Mouse (Mus musculus) stomach, adult 2 months (tissue): ENCODE results near the gene Rer1. TPM values are rescaled to one million over a fixed set of nuclear protein-coding genes. Genes with fewer than 3 reads are reported as not detected.

Experiments used
- polyA plus RNA-seq: library from polyadenylated mRNA; depleted of rRNA; stranded (reverse); fragments of >200 nt; gene quantifications from 2 replicates; pipeline ENCODE4 v1.2.3, GENCODE M21; 2012; rRNA removed

The Rer1 gene
- 31.5 and 41.9 TPM in 2 replicates for polyA plus RNA-seq

DNA sequence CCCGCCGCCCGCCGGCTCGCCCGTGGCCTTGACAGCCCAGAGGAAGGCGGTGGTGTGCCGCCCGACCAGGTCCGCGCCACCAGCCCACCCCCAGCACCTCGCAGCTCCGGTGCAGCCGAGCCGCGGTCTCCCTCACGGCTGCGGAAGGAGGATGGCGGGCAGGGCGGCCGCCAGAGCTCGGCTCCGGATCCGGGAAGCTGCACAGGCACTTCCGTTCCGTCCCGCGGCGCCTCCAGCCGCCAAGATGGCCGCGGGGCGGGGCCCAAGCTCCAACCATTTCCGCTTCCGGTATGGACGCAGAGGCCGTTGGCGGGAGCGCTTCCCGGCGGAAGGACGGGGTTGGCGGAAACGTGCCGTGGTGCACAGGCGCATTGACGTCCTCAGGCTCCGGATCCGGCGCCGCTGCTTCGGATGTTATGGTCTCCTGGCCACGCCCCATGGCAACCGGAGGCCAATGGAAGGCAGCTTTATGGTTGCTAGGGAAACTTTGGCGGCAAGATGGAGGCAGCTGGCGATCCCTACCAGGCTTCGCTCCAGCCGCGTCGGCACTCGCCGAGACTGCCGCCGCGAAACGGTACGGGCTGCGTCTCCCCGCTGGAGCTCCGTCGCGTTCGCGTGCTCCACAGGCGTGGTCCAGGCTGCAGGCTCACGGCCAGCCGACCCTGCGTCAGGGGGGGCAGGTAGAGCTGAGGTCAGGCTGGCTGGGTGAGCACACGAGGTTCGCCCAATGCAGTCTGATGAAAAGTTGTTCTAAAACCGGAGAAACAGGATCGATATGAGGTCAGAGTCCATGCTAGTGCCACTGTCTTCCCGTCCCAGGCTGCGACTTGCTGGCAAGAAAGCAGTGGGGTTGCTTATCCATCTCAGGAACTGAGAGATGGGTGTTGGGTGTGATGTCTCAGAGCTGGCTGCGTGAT lies at the start of gene Rer1, which contains the start of gene Morn1:
Gene Rer1 (minus strand): TSS at position 275 of the 917 bp plus-strand sequence.
Gene Morn1 (plus strand): TSS at position 470 of the 917 bp plus-strand sequence.

DNA sequence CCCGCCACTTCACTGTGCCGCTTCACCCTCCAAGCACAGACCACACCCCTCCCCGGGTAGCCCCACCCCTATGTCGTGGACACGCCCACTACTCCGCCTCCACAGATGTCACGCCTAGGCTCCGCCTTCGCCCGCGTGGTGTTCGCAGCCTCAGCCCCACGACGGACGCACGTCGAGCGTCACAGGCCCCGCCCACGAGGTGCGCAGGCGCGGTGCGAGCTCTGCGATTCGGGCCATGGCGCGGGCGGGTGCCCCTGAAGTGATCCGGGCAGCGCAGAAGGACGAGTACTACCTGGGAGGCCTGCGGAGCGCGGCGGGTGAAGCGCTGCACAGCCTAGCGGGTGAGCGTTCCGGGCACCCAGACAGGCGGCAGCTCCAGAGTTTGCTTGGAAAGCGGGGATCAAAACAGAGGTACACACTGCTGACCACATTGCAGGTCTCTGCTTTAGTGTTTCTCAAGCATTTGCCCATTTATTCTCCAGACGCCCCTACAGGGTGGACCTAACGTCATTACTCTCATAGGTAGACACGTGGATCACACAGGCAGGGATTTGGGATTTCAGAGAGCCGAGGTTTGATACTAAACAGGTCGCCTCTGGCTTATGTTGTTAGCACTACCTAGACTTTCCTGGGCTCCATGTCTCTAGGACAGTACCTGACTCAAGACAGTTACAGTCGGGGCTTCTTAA lies 19.2 kb downstream of the Rer1 start, which contains the start of gene Pex10:
Gene Pex10 (plus strand): TSS at position 183 of the 689 bp plus-strand sequence.

DNA sequence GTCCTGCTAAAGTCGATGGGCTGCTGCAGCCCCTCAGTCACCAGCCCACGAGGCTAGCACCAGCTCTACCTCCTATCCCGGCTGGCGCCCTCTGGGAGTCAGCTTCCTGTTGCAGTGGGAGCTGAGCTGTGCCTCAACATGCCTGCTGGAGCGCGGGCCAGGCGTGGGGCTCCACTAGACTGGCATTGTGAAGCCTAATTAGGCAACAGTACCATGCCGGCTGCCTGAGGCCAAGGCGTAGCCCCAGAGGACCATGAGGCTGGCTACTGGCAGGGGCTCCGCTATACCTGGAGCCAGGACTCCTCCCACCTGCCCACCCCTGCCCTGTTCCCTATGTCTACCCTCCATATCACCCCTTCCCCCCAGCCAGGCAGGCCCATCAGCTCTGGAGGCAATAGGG lies 29.5 kb downstream of the Rer1 start, which contains the start of gene Plch2:
Gene Plch2 (minus strand): TSS at position 61 of the 400 bp plus-strand sequence.

Other genes starting within 250 kb of the Rer1 start
- 0.02 TPM in 2 replicates for gene Ttc34, start 248.9 kb downstream of the Rer1 start, polyA plus RNA-seq
- gene Mmel1, start 216.8 kb downstream of the Rer1 start, polyA plus RNA-seq, result 0.03 and 0.05 TPM in 2 replicates
- 11.3 and 11.5 TPM in 2 replicates for gene Fam213b, start 187.2 kb downstream of the Rer1 start, polyA plus RNA-seq
- gene Tnfrsf14, start 157.8 kb downstream of the Rer1 start, polyA plus RNA-seq, result 8.2 and 16.3 TPM in 2 replicates
- not detected in 2 replicates for gene Hes5, start 125.5 kb downstream of the Rer1 start, polyA plus RNA-seq
- 12.3 and 14.5 TPM in 2 replicates for gene Pank4, start 122.3 kb downstream of the Rer1 start, polyA plus RNA-seq
- 32.9 and 42.6 TPM in 2 replicates for gene Plch2, start 29.6 kb downstream of the Rer1 start, polyA plus RNA-seq
- 7.7 and 7.8 TPM in 2 replicates for gene Pex10, start 19.4 kb downstream of the Rer1 start, polyA plus RNA-seq
- 3.8 and 4.6 TPM in 2 replicates for gene Morn1, start 195 bp upstream of the Rer1 start, polyA plus RNA-seq
- gene Ski, start 136.2 kb upstream of the Rer1 start, polyA plus RNA-seq, result 24.6 and 25.9 TPM in 2 replicates
- gene Faap20, start 163.4 kb upstream of the Rer1 start, polyA plus RNA-seq, result 41.3 and 48.6 TPM in 2 replicates